Mouse (Mus musculus) telencephalon, adult 2 months (tissue): ENCODE data around the gene Ercc2.

ENCODE experiments used
- DNase-seq: peaks from one replicate; pipeline ENCODE4 v3.0.0-alpha.2; 2011; ENCODE audit warnings: low read depth, low spot score

Gene Ercc2

DNA sequence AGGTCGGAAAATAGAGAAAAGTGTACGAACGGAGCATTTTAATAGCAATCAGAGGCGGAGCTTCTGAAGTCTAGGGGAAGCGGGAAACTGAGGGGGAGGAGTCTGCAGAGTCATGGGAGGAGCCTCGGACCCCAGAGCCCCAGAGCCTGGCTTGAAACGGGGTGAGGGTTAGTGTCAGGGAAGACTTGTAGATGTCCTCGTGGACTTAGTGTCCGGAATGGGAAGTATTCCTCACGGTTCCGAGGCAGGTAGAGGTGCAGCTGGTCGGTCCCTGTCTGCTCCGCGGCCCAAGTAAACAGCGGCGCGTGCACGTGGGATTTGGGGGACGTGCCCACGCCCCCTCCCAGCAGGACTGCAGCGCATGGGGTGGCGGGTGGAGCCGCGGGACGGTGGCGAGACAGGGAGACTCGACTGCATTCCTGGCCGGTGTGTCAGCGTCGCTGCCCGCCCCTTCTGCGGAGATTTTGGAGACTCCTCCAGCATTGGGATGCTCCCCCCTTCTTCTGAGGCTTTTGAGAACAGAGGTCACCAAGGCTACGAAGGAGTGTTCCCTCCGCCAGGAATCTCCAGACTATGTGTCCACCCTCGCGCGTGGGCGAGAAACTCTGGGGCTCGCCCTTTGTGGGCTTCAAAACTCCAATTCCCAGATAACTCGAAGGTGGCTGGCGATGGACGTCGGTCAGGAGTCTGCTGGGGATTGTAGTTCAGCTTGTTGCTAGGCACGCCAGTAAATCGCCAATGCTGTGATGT is 21.7 kb upstream of the Ercc2 start:
- no peak for DNase-seq

DNA sequence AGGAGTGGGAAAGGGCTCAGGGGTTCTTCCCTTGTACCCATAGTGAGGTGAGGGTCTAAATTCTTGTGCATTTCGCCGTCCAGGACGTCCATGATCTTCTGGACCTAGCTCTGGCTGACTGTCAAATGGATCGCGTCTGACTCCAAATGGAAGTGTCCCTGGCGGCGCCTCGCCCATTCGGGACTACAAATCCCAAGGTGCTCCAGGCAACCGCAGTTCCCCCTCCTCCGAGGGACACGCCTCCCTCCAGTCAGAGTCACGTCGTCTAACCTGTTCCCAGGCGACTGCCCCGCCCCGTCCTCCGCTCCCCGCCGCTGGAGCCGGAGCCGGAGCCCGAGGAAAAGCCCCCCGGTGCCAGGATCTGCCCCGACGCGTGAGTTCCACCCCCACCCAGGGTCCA is 20.9 kb upstream of the Ercc2 start:
- peak; percentile 90 for DNase-seq

- no peak for DNase-seq
Observed at GRCm38 (mm10) chr7:19361720-19362119, 20.1 kb upstream of the Ercc2 start.

GRCm38 (mm10) chr7:19362276-19362675 is 19.5 kb upstream of the Ercc2 start:
- no peak for DNase-seq

- DNase-seq, result no peak
Observed at GRCm38 (mm10) chr7:19363881-19364280, 17.9 kb upstream of the Ercc2 start.

DNA sequence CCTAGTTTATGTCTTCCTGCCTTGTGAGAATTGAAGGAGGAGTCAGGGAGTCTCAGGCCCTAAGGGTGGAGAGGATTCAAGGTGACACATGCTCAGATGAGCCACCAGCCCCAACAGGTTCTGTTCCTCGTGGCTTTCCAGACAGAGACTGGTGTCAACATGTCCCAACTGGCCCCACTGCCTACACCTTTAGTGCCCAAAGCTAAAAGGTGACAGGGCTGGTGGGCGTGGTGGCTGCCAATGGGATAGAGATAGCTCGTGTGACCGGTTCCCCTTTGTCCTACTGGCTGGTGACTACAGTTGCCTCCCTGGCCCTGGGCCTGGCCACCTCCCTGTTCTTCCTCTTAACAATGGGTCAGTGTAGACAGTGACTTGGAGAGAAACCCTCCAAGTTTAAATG is 16.4 kb upstream of the Ercc2 start:
- no peak for DNase-seq

GRCm38 (mm10) chr7:19368380-19368779 is 13.4 kb upstream of the Ercc2 start:
- DNase-seq, result no peak

- no peak for DNase-seq
Observed at GRCm38 (mm10) chr7:19369823-19370425, 11.9 kb upstream of the Ercc2 start.

- DNase-seq, result no peak
Observed at GRCm38 (mm10) chr7:19373367-19373766, 8.4 kb upstream of the Ercc2 start.

DNA sequence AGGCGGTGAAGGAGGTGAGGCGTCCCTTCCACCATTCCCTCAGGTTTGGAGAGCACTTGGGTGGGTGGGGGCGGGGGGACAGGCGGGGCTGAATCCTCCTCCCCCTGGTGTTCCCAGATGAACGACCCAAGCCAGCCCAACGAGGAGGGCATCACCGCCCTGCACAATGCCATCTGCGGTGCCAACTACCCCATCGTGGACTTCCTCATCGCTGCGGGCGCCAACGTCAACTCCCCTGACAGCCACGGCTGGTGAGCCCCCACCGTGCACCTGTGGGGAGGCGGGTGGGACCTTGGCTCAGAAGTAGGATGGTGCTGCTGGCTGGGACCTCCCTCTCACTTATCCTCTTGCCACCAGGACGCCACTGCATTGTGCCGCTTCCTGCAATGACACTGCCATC is 6.4 kb upstream of the Ercc2 start:
- no peak for DNase-seq

GRCm38 (mm10) chr7:19376019-19376418 is 5.8 kb upstream of the Ercc2 start:
- no peak for DNase-seq

- no peak for DNase-seq
Observed at GRCm38 (mm10) chr7:19378049-19378448, 3.8 kb upstream of the Ercc2 start.

- DNase-seq, result no peak
Observed at GRCm38 (mm10) chr7:19382166-19382541, 344 bp downstream of the Ercc2 start.

DNA sequence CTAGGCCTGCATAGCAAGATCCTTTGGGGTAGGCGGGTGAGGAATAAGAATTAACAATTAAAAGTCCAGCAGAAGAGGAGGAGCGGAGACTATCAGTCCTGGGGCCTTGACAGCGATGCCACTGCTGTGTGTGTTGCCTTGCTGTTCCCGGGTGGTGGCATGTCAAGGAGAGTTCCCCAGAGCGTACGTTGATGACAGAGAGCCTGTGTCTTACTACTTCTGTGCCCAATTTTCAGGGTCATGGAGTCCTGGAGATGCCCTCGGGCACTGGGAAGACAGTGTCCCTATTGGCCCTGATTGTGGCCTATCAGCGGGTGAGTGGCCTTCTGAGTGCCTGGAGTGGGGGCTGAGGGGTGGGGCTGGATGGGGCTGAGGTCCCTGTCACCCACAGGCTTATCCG is 1.9 kb downstream of the Ercc2 start:
- no peak for DNase-seq

DNA sequence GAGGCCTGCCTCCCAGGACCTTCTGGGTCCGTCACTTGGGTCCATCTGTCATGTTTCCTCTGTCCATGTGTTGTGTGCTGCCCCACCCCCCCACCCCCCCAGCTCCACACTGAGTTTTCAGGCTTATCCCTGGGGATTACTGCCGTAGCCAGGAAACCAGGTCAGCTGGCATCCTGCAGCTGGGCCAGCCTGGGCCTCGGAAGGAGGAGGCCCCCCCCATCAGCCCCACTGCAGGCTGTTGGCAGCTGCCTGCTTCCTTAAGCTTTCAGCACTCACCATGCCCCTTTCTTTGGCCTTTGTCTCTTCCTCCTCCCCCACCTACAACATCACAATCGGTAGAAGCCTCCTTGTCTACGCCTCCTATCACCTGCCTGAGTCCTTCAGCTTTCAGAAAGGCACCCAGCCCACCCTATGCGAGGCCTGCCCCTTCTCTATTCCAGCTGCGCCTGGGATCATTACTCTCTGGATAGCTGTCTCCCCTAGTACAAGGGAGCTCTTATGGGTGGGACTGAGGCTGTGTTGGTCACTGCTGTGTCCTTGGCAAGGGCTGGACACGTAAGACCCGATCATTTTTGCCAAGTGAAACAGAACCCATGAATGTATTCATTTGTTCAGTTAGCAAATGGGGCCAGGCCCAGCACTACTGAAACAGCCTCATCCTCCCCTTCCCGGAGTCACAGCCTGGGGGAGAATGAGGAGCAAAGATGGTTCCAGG is 7.0 kb downstream of the Ercc2 start:
- DNase-seq, result no peak

GRCm38 (mm10) chr7:19394484-19394883 is 12.7 kb downstream of the Ercc2 start:
- no peak for DNase-seq

- DNase-seq, result no peak
Observed at GRCm38 (mm10) chr7:19399496-19400280, 17.9 kb downstream of the Ercc2 start.

GRCm38 (mm10) chr7:19400946-19401345 is 19.1 kb downstream of the Ercc2 start:
- DNase-seq, result no peak

DNA sequence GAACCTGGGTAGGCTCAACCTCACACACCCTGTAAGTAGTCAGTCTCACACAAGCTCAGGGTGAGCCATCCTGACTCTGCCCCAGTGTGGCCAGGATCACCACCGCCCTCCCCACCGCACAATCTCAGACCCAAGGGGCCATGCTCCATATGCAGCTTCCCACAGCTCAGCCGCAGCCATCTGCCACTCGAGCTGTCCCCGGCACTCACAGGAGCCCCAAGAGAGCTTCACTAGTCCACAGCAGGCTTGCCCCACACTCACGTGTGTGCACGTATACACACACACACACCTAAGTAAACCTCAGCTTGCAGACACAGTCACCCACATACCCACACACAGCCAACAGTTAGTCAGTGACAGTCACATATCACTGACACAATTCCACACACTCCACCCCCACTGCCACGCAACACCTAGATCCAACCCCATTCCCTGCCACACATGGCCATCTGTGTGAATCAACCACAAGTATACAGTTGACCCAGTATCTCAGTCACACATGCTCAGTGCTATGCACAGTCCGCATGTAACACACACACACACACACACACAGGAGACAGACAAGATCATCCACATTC is 20.8 kb downstream of the Ercc2 start:
- DNase-seq, result no peak

GRCm38 (mm10) chr7:19403731-19404296 is 22.0 kb downstream of the Ercc2 start, which contains the start of gene Klc3:
Gene Klc3 (minus strand): TSS chr7:19404104.
- no peak for DNase-seq

GRCm38 (mm10) chr7:19404476-19404875 is 22.7 kb downstream of the Ercc2 start, which contains the start of gene Ckm:
Gene Ckm (plus strand): TSS chr7:19404776.
- DNase-seq, result no peak
